Mouse (Mus musculus) neural tube, embryonic 13.5 days (tissue): ENCODE results near the gene Dlg2. TPM values are rescaled to one million over a fixed set of nuclear protein-coding genes. Genes with fewer than 3 reads are reported as not detected.

ENCODE experiments used
- ATAC-seq: fragments of 200-750 bp; cut with Nextera tagmentation; 2 replicates; pipeline ENCODE4 v1.8.0; 2017; ENCODE audit warnings: low read depth, mild to moderate bottlenecking, moderate TSS enrichment, moderate library complexity
- H3K27ac ChIP-seq: fragments of 300-500 bp; sonication (generic); replicated peaks from 2 replicates; pipeline ENCODE4 v1.5.1; 2015; ENCODE audit warnings: moderate library complexity, mild to moderate bottlenecking, inconsistent platforms
- H3K27me3 ChIP-seq: fragments of 300-500 bp; sonication (generic); 2 replicates; pipeline ENCODE4 v1.6.1; 2015; ENCODE audit warnings: mild to moderate bottlenecking, inconsistent platforms
- H3K36me3 ChIP-seq: fragments of 300-500 bp; sonication (generic); 2 replicates; pipeline ENCODE4 v1.6.1; 2015; ENCODE audit warnings: mild to moderate bottlenecking, inconsistent platforms
- H3K4me1 ChIP-seq: fragments of 300-500 bp; sonication (generic); replicated peaks from 2 replicates; pipeline ENCODE4 v1.6.1; 2015; ENCODE audit warnings: inconsistent platforms
- H3K4me2 ChIP-seq: fragments of 300-500 bp; sonication (generic); 2 replicates; pipeline ENCODE4 v1.6.1; 2015; ENCODE audit warnings: inconsistent platforms, mild to moderate bottlenecking, moderate library complexity
- H3K4me3 ChIP-seq: fragments of 300-500 bp; sonication (generic); 2 replicates; pipeline ENCODE4 v1.5.1; 2015; ENCODE audit warnings: mild to moderate bottlenecking, inconsistent platforms
- H3K9ac ChIP-seq: fragments of 300-500 bp; sonication (generic); 2 replicates; pipeline ENCODE4 v1.6.1; 2015; ENCODE audit warnings: moderate library complexity, mild to moderate bottlenecking, inconsistent platforms
- H3K9me3 ChIP-seq: fragments of 300-500 bp; sonication (generic); 2 replicates; pipeline ENCODE4 v1.6.1; 2016; ENCODE audit warnings: inconsistent platforms
- WGBS: fragments of 180-500 bp; shearing (Covaris S2); methylation state at CpG from one replicate; pipeline ENCODE4 v1.1.7; 2015; 5-methylcytosine and 5-hydroxymethylcytosine counted together
- polyA plus RNA-seq: library from polyadenylated mRNA; unstranded; fragments of >200 nt; fragmentation: Nextera tagmentation; extraction: Ambion mirVana; gene quantifications from 2 replicates; pipeline ENCODE4 v1.2.1, GENCODE M21; 2015

The Dlg2 gene
- polyA plus RNA-seq, 1 experiment from 2014 or later, result 13.9 TPM

DNA sequence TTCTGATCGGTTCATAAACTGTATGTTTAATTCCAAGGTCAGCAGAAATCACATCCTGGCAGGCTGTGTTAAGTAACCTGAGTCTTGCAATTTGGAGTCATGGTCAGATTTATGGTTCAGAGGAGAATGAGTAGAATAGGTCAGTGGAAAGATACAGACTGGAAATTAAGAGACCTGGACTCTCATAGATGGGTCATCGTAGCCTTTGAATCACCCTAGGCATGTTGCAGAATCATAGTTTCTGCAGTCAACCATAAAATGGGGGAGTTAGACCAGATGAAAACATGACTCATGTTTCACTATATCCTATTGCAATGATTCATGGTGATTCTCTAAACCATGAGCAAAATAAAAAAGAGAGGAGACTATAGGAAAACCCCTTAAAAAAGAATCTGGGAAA lies 1213.4 kb downstream of the Dlg2 start:
- Histone ChIP-seq H3K4me2 (no peak overlapping the region), H3K36me3 (no peaks in the 10 kb centered on the region), H3K27me3 (no peaks in the 10 kb centered on the region), H3K4me3 (no peak overlapping the region), H3K27ac (no peak overlapping the region), H3K9ac (no peak overlapping the region), H3K4me1 (0 out of 2 replicates have a peak, but pooled peaks cover 3% of the 10 kb centered on the region), H3K9me3 (no peaks in the 10 kb centered on the region)
- ATAC-seq, result no peak
- WGBS, result 62% methylated on average over 2 of the region's 2 CpGs

DNA sequence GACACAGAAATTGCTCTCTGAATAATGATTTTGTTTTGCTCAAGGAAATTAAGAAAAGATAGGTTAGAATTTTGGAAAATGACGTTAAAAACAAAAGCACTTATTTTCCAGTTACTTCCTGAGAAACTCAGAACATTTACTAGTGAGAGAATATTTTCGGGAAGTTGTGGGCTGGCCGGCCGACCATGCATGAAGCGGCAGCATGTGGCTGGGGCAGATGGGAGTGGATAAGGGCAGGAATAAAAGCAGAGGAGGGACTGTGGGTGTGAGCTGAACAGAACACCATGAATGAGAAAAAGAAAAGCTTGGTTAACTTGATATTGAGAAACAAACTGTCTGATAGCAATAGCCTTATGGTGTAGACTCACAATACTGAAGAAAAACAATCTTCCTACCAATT lies 1233.4 kb downstream of the Dlg2 start:
- Histone ChIP-seq H3K4me2 (no peak overlapping the region), H3K4me3 (no peak overlapping the region), H3K4me1 (no peaks in the 10 kb centered on the region), H3K36me3 (no peaks in the 10 kb centered on the region), H3K9ac (no peak overlapping the region), H3K27me3 (no peaks in the 10 kb centered on the region), H3K9me3 (no peaks in the 10 kb centered on the region), H3K27ac (no peak overlapping the region)
- WGBS, result 84% methylated on average over 5 of the region's 5 CpGs
- ATAC-seq, result no peak

DNA sequence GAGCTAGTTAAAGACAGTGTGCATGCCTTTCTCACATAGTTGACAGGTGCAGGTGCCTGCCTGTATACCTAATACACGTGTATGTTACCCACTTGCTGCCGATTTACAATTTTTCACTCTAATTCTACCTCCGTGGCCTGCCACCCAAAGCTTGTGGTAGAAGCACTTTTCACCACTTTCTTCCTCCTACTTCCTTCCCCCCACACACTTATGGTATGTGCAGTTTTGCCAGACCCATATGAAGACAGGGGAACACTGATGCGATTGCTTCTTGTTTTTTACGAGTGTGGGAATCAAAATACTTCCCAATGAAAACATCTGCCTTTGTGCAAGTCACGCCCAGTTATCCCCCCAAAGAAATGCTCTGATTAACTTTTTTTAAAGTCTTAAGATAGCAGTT lies 1234.7 kb downstream of the Dlg2 start:
- 83% methylated on average over 6 of the region's 6 CpGs for WGBS
- ATAC-seq, result no peak
- no peaks in the 10 kb centered on the region for H3K36me3 ChIP-seq

DNA sequence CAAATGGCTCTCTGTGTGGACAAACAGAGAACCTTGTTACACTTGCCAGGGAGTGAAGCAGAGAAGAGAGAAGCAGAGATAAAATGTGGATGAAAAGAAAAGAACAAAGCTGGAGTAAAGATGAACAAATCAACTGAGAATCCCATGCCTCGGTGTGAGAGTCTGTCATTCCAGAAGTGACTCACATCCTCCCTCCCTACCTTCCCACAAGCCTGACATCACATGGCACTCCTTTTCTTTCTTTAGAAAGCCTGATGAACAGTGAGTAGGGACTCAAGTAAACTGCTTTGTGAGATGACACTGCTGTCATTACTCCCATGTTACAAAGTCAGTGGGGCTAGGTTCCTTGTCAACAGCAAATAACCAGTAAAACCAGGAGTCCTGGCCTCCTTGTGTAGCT lies 1239.3 kb downstream of the Dlg2 start:
- no peaks in the 10 kb centered on the region for H3K27me3 ChIP-seq
- no peaks in the 10 kb centered on the region for H3K9me3 ChIP-seq
- no peak overlapping the region for H3K4me2 ChIP-seq
- no peaks in the 10 kb centered on the region for H3K4me1 ChIP-seq
- no peak overlapping the region for H3K27ac ChIP-seq
- WGBS, result 78% methylated on average over 1 of the region's 1 CpGs
- no peak overlapping the region for H3K9ac ChIP-seq
- H3K36me3 ChIP-seq, result no peaks in the 10 kb centered on the region
- no peak for ATAC-seq
- no peak overlapping the region for H3K4me3 ChIP-seq

More for the DNA sequence above, 1234.7 kb downstream of the Dlg2 start:
- Histone ChIP-seq H3K4me2 (no peak overlapping the region), H3K4me3 (no peak overlapping the region), H3K9ac (no peak overlapping the region), H3K4me1 (no peaks in the 10 kb centered on the region), H3K9me3 (no peaks in the 10 kb centered on the region), H3K27me3 (no peaks in the 10 kb centered on the region), H3K27ac (no peak overlapping the region)

DNA sequence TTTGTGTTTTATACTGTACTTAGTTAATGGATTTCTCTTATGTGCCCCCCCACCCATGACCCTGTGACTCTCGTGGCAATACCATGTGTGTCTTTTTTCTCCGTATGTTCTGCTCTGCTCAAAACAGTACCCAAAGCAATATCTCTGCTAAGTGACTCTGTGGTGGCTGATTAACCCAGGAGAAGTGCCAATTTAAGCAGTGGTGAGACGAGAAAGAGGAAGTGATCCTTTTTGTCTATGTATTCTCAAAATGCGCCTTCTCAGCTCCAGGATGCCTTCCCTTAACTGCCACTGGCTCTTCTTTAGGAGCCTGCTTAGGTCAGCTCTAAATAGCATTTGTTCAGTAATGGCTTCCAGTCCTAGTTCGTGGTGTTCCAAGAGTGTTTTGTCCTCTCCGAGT lies 1240.2 kb downstream of the Dlg2 start:
- no peak for ATAC-seq
- no peaks in the 10 kb centered on the region for H3K9me3 ChIP-seq
- 77% methylated on average over 6 of the region's 6 CpGs for WGBS
- H3K27ac ChIP-seq, result no peak overlapping the region
- no peaks in the 10 kb centered on the region for H3K36me3 ChIP-seq
- no peak overlapping the region for H3K4me2 ChIP-seq
- no peaks in the 10 kb centered on the region for H3K4me1 ChIP-seq
- no peak overlapping the region for H3K9ac ChIP-seq
- no peaks in the 10 kb centered on the region for H3K27me3 ChIP-seq
- no peak overlapping the region for H3K4me3 ChIP-seq

DNA sequence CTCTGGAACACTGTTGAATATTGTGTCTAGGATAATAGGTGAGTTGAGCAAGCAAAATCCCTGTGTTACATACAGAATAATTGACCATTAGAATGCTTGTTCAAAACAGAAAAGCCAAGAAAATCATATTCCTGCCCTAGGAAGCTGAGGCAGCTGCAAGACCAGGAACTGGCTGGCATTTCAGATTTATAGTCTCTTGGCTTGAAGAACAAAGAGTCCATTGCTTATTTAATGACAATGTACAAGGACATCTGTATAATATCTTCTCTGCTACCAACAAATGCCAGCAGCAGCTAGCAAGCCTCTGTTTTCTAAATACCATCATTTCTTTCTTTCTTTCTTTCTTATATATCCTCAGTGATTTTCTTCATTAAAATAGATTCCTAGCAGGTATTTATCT lies 1243.8 kb downstream of the Dlg2 start:
- H3K27ac ChIP-seq, result no peak overlapping the region
- no peak overlapping the region for H3K4me2 ChIP-seq
- H3K4me1 ChIP-seq, result no peaks in the 10 kb centered on the region
- H3K36me3 ChIP-seq, result no peaks in the 10 kb centered on the region
- H3K27me3 ChIP-seq, result no peaks in the 10 kb centered on the region
- H3K9ac ChIP-seq, result no peak overlapping the region
- no peak overlapping the region for H3K4me3 ChIP-seq
- ATAC-seq, result no peak
- no peaks in the 10 kb centered on the region for H3K9me3 ChIP-seq

DNA sequence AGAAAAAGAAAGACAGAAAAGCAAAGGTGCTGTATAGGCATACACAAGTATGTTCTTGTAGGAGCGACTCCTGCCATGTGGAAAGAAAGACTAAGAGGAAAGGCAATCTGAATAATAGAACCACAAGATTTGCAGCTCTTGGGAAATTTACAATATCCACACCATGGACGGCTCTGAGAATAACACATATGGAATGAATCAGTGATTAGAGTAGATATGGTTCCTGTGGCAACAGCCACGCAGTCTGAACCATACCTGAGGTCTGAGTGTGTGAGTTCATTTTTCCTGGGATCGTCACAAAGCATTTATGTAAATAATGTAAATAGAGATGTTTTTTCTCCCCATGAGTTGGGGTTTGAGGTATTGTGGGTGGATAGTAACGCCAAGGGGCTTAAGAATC lies 1247.9 kb downstream of the Dlg2 start:
- H3K4me3 ChIP-seq, result no peak overlapping the region
- ATAC-seq, result no peak
- H3K36me3 ChIP-seq, result no peaks in the 10 kb centered on the region
- H3K4me2 ChIP-seq, result no peak overlapping the region
- no peaks in the 10 kb centered on the region for H3K9me3 ChIP-seq
- H3K27ac ChIP-seq, result no peak overlapping the region
- no peaks in the 10 kb centered on the region for H3K27me3 ChIP-seq
- no peaks in the 10 kb centered on the region for H3K4me1 ChIP-seq
- 83% methylated on average over 5 of the region's 5 CpGs for WGBS
- H3K9ac ChIP-seq, result no peak overlapping the region

DNA sequence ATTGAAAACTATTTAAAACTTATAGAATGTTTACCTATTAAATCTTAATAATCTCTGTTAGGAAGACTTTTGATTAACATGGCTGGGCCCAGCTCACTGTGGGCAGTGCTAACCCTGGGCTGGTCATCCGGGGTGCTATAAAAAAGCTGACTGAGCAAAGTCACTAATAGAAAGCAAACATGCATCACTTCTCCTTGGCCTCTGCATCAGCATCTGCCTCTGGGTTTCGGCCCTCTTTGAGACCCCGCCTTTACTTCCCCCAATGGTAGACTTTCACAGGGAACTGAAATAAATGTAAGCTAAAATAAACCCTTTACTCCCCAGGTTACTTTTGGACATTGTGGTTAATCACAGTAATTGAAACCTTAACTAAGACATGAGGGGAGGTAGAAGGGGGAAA lies 1264.3 kb downstream of the Dlg2 start:
- Histone ChIP-seq H3K4me3 (no peak overlapping the region), H3K36me3 (no peaks in the 10 kb centered on the region), H3K9me3 (no peaks in the 10 kb centered on the region), H3K27ac (no peak overlapping the region), H3K9ac (no peak overlapping the region), H3K27me3 (no peaks in the 10 kb centered on the region), H3K4me1 (no peaks in the 10 kb centered on the region), H3K4me2 (no peak overlapping the region)
- no peak for ATAC-seq
- WGBS, result 89% methylated on average over 3 of the region's 3 CpGs

DNA sequence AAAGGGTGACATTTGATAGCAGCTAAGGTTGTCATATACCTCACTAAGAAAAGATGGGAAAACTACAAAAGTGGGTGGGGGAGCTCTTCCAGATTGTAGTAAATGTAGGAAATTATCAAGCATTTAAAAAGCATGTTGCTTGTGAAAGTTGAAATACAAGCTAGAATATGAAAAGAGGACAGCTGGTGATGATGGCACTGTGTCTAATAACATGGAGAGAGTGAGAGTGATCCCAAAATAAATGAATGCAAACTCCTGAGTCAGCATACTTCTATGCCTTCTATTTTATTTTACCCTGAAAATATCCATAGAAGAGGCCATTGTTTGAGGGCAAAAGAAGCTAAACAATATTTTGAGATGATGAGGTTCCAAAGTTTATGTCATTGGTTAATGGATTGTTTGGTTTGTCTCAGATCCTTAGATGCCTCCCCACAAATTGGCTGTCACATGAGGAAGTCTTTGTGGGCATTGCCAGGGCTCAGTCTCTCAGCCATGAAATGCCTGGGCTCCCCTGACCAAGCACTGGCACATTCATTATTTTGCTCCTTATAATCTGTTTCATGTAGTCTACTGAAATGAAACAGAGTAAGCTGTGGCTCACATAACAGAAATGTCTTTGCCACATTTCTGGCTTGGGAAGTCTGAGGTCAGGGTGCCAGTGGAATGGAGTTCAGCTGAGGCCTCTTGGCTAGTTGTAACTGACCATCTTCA lies 1276.8 kb downstream of the Dlg2 start:
- ATAC-seq, result no peak
- no peaks in the 10 kb centered on the region for H3K9me3 ChIP-seq

DNA sequence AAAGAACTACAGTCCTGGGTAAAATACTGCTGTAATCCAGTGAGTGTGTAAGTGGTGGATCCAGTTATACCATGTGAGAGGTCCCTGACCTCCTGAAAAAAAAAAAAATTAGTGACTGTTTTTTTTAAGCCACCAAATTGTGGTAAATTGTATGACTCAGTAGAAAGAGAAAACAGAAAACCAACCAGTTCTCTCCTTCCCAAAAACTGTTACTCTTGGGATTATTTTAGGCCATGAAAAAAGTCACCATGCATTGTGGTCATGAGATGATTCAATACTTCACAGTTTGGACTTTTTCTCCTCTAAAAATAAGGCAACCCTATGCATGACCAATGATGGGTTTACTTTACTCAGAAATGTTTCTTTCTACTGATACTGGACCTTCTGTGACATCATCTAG lies 1291.2 kb downstream of the Dlg2 start:
- H3K27ac ChIP-seq, result no peak overlapping the region
- no peaks in the 10 kb centered on the region for H3K9me3 ChIP-seq
- no peak overlapping the region for H3K9ac ChIP-seq
- no peak overlapping the region for H3K4me2 ChIP-seq
- ATAC-seq, result no peak
- H3K36me3 ChIP-seq, result no peaks in the 10 kb centered on the region
- H3K27me3 ChIP-seq, result no peaks in the 10 kb centered on the region
- no peaks in the 10 kb centered on the region for H3K4me1 ChIP-seq
- no peak overlapping the region for H3K4me3 ChIP-seq

More for the DNA sequence above, 1276.8 kb downstream of the Dlg2 start:
- H3K4me3 ChIP-seq, result no peak overlapping the region
- no peak overlapping the region for H3K4me2 ChIP-seq
- no peak overlapping the region for H3K27ac ChIP-seq
- no peak overlapping the region for H3K9ac ChIP-seq
- no peaks in the 10 kb centered on the region for H3K27me3 ChIP-seq
- no peaks in the 10 kb centered on the region for H3K36me3 ChIP-seq
- H3K4me1 ChIP-seq, result no peaks in the 10 kb centered on the region

DNA sequence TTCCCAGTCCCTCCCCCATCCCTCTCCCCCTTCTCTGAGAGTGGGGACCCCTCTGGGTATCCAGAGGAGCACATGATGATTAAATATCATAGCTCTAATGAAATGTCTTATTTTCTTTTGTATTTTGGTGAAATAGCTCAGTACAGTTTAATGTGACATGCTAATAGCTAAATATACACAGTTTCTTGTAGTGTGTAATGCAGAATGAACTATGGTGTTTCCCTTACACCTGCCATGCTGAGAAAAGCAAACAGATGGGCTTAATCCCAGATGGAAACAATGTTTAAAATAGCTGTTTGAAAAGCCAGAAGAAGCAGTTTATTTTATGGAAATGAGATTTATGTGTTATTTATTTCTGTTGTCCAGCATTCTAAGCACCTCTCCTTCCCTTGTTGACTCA lies 1302.2 kb downstream of the Dlg2 start:
- Histone ChIP-seq H3K9ac (no peak overlapping the region), H3K4me2 (no peak overlapping the region), H3K27ac (no peak overlapping the region), H3K4me3 (no peak overlapping the region), H3K36me3 (no peaks in the 10 kb centered on the region), H3K27me3 (no peaks in the 10 kb centered on the region), H3K9me3 (no peaks in the 10 kb centered on the region), H3K4me1 (no peaks in the 10 kb centered on the region)
- no peak for ATAC-seq

DNA sequence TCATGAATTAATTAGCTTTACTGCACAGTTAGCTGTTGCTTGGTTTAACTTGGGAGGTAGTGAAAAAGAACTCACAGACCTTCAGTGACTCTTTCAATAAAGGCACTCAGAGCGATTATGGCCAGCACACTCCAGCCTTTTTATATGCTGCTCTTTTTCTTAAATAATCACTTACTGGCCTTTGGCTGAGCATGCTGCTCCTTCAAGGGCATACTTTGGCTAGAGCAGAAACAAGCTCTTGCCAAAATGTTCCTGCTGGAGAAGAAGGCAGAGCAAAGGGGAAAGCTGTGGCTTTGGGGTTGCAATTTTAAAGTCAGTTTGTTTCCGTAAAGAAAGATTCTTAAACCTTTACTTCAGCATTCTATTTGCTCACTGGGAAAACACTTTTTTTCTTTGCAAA lies 1308.1 kb downstream of the Dlg2 start:
- 86% methylated on average over 2 of the region's 2 CpGs for WGBS
- Histone ChIP-seq H3K4me2 (no peak overlapping the region), H3K4me3 (no peak overlapping the region), H3K27ac (no peak overlapping the region), H3K36me3 (no peaks in the 10 kb centered on the region), H3K27me3 (no peaks in the 10 kb centered on the region), H3K4me1 (0 out of 2 replicates have a peak, but pooled peaks cover 7% of the 10 kb centered on the region), H3K9me3 (no peaks in the 10 kb centered on the region), H3K9ac (no peak overlapping the region)
- ATAC-seq, result no peak

DNA sequence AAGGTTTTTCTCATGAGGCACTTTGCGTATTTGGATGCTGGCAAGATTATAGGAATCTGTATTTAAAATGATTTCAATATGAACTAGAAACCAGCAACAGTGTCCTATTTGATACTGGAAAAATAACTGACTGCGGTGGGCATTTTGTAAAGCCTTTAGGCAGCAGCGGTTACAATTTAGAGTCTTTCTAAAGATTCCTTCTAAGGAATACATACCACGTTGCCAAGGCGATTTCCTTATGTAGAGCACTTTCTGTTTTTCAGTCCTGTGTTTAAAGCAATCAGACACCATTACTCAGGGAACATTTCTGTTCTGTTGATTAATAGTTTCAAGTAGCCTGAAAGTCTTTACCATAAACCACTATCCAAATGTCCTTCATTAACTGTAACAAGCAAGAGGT lies 1309.0 kb downstream of the Dlg2 start:
- Histone ChIP-seq H3K27me3 (no peaks in the 10 kb centered on the region), H3K4me1 (0 out of 2 replicates have a peak, but pooled peaks cover 7% of the 10 kb centered on the region), H3K9me3 (no peaks in the 10 kb centered on the region), H3K9ac (no peak overlapping the region), H3K4me2 (no peak overlapping the region), H3K4me3 (no peak overlapping the region), H3K36me3 (no peaks in the 10 kb centered on the region), H3K27ac (no peak overlapping the region)
- 80% methylated on average over 5 of the region's 5 CpGs for WGBS
- ATAC-seq, result no peak
